Mouse (Mus musculus) cerebellum, adult 2 months (tissue): ENCODE measurements around the gene Zfp286. TPM values are rescaled to one million over a fixed set of nuclear protein-coding genes. Genes with fewer than 3 reads are reported as not detected.

Experiments
- DNase-seq, 2 experiments: peaks; one replicate each; pipeline ENCODE4 v3.0.0; 2021
- H3K27ac ChIP-seq: fragments of 200-500 bp; 2 replicates; pipeline ENCODE4 v1.5.1; 2012; ENCODE audit warnings: low read length, control low read depth, inconsistent platforms; ENCODE audit not compliant: insufficient read depth
- H3K27me3 ChIP-seq: fragments of 200-500 bp; 2 replicates; pipeline ENCODE4 v1.6.1; 2012; ENCODE audit warnings: inconsistent platforms, mild to moderate bottlenecking, low read length, moderate library complexity; ENCODE audit not compliant: control insufficient read depth, insufficient read depth
- H3K4me1 ChIP-seq: fragments of 200-500 bp; 2 replicates; pipeline ENCODE4 v1.6.1; 2011; ENCODE audit warnings: low read length; ENCODE audit not compliant: control insufficient read depth, insufficient read depth
- H3K4me3 ChIP-seq: fragments of 200-500 bp; replicated peaks from 2 replicates; pipeline ENCODE3; 2011; ENCODE audit warnings: mild to moderate bottlenecking, low read depth, low read length, control low read depth; ENCODE audit not compliant: insufficient read depth
- CTCF ChIP-seq: fragments of 200-500 bp; IDR thresholded peaks from 2 replicates; pipeline ENCODE4 v1.5.1; 2011; ENCODE audit warnings: low read depth, mild to moderate bottlenecking, control low read depth, low read length, moderate library complexity, borderline replicate concordance; ENCODE audit not compliant: insufficient read depth
- POLR2A ChIP-seq: fragments of 200-500 bp; IDR thresholded peaks from 2 replicates; pipeline ENCODE4 v1.6.1; 2011; ENCODE audit warnings: low read length, control low read depth, borderline replicate concordance; ENCODE audit not compliant: insufficient read depth
- WGBS: fragments of 180-500 bp; shearing (Covaris S2); methylation state at CpG from one replicate; pipeline ENCODE4 v1.1.7; 2018; 5-methylcytosine and 5-hydroxymethylcytosine counted together
- polyA plus RNA-seq: library from polyadenylated mRNA; depleted of rRNA; stranded (reverse); fragments of >200 nt; gene quantifications from 2 replicates; pipeline ENCODE4 v1.2.3, GENCODE M21; 2012; rRNA removed

The Zfp286 gene
- 9.8 and 10.8 TPM in 2 replicates for polyA plus RNA-seq

DNA sequence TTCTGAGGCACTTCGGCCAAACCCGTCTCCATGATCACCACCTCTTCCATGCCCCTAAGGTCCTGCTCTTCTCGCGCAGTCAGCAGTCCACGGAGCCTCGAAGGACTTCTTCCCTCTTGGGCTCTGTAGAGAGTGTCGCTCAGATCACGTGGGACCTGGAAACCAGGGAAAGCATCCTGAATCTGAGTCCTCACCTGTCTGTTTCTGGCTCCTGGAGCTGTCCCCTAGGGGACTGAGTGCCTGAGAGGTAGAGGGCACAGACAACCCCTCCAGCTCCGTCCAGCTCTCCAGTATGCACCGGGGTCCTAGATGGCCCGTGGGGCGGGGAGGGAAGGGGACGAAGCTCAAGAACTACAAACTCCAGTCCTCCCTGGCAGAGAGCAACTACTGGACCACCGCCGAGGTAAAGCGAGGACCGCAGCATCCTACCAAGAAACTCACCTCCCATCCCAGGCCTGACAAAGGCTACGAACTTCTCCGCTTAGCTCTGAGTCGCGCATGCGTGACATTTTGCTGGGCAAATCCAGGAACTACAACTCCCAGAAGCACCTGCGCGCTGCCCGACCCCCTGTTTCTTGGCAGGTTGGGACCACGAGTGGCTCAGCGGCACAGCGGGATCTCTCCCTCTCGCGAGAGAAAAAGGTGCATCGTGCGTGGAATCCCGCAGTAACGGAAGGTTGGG, at the start of gene Zfp286:
Zfp286 (minus strand) TSS at position 528 of the 682 bp plus-strand sequence.
- TF ChIP-seq POLR2A (peak; percentile 63; the same call in 1 of the 2 replicates), CTCF (no peak)
- peak; percentile 86 to 87 for DNase-seq
- Histone ChIP-seq H3K27me3 (no peaks in the 10 kb centered on the region), H3K4me1 (peaks cover 3% of the 10 kb centered on the region; the same call in 1 of the 2 replicates), H3K4me3 (peak within 1 kb of the TSS; percentile 62), H3K27ac (no peak within 1 kb of the TSS)
- WGBS, result 5% methylated on average over 34 of the region's 34 CpGs

DNA sequence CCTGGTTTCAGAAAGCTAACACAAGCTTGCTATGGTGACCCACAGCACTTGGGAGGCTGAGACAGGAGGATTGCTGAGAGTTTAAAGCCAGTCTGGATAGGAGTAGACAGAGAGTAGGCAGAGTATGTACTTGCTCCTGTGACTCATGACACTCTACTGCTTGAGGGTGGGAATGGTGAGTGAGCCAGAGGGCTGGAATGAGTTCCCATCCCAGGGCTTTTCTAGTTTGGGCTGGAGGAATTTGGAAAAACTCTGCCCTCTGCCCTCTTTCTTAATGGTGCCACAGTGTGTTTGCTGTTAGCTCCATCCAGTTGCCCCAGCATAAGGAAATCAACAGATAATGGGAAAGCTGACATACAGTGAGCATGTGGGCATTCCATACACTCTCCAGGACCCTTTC, 42.6 kb upstream of the Zfp286 start:
- Histone ChIP-seq H3K27me3 (no peaks in the 10 kb centered on the region), H3K27ac (no peak overlapping the region), H3K4me3 (no peak overlapping the region), H3K4me1 (no peaks in the 10 kb centered on the region; the same call in 1 of the 2 replicates)
- TF ChIP-seq CTCF (no peak), POLR2A (no peak)
- no peak for DNase-seq

DNA sequence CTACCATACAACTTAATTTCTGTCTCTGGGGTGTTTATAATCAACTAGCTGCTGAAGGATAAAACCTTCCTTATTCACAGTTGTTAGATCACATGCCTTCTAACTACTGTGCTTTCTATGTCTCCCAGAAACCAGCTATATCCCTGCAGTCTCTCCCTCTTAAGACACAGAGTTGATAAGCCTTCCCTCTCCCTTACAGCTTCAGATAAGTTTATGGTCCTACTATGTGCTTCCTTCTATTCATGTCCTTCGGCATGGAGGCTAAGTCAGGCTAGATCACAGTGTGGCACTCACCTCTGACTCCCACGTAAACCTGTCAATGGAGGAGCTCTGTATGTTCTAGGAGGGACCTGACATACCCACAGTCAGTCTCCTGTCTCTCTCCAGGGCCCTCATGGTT, 41.1 kb upstream of the Zfp286 start:
- H3K27ac ChIP-seq, result no peak overlapping the region
- WGBS, result 83% methylated on average over 2 of the region's 2 CpGs
- DNase-seq, result no peak
- no peaks in the 10 kb centered on the region for H3K27me3 ChIP-seq
- H3K4me1 ChIP-seq, result no peaks in the 10 kb centered on the region; the same call in 1 of the 2 replicates
- H3K4me3 ChIP-seq, result no peak overlapping the region
- TF ChIP-seq POLR2A (no peak), CTCF (no peak)

DNA sequence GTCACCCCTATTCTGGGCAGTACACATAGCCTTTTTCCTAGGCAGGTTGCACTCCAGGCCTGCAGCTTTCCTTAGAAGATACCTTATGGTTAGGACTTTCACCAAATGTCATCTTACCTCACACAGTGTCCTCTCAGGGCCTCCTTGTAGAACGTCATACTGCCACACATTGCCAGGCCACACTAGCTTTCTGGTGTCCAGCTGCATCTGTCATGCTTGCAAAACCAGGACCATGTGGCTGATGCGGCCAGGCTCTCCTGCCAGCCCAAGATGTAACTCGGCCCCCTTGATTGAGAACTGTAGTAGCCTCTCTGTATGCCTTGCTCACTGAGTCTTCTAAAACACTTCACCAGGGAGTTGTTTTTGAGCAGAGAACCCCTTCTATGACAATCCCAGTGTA, 38.6 kb upstream of the Zfp286 start:
- no peaks in the 10 kb centered on the region for H3K27me3 ChIP-seq
- no peak for DNase-seq
- no peak overlapping the region for H3K4me3 ChIP-seq
- 35% methylated on average over 3 of the region's 3 CpGs for WGBS
- H3K27ac ChIP-seq, result no peak overlapping the region
- no peak for TF ChIP-seq POLR2A
- no peak for TF ChIP-seq CTCF
- H3K4me1 ChIP-seq, result no peaks in the 10 kb centered on the region; the same call in 1 of the 2 replicates

DNA sequence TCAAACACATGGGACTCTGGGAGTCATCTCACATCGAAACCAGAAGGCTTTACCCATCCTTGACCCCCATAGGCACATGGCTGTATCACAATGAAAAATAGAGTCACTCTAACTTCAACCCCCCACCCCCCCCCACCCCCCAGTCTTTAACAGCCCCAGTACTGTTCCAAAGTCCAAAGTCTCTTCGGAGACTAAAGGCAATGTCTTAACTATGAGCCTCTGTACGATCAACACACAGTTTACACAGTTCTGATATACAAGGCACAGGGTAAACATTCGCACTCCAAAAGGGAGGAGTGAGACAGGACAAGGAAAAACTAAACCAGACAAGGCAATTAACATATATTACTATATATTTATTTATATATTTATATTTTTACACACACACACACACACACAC, 37.9 kb upstream of the Zfp286 start:
- Histone ChIP-seq H3K4me1 (no peaks in the 10 kb centered on the region; the same call in 1 of the 2 replicates), H3K4me3 (no peak overlapping the region), H3K27ac (no peak overlapping the region), H3K27me3 (no peaks in the 10 kb centered on the region)
- DNase-seq, result no peak
- TF ChIP-seq CTCF (no peak), POLR2A (no peak)
- 93% methylated on average over 4 of the region's 4 CpGs for WGBS

DNA sequence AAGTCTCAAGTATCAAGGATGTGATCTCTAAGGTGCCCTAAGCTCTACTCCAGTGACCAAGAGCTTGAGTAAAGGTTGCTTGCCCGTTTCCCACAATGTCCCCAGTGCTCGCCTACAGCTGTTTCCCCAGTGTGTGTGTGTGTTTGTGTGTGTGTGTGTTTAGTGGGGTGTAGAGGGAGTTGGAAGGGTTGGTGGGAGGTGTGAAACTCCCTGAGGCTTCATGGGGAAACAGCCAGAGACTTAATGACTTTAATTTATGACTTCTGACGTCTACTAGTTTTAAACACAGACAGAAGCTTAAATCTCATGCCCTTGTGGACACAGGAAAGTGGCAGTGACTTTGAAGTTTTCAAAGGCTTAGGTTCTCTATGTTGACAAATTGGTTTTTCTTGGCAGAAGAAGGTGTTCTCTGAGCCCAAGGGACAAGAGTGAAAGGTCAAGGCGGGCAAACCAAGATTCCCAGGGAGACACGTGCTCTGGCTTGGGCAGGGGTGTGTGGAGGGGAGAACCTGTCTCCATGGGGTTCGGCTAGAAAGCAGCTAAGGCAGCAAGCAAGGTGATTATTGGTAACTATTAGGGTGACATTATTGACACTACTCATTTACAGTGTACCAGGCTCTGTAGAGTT, 37.0 kb upstream of the Zfp286 start:
- DNase-seq, result no peak
- H3K4me1 ChIP-seq, result no peaks in the 10 kb centered on the region; the same call in 1 of the 2 replicates
- no peak overlapping the region for H3K27ac ChIP-seq
- TF ChIP-seq POLR2A, result no peak
- no peak for TF ChIP-seq CTCF
- 75% methylated on average over 6 of the region's 6 CpGs for WGBS
- H3K27me3 ChIP-seq, result no peaks in the 10 kb centered on the region
- H3K4me3 ChIP-seq, result no peak overlapping the region

DNA sequence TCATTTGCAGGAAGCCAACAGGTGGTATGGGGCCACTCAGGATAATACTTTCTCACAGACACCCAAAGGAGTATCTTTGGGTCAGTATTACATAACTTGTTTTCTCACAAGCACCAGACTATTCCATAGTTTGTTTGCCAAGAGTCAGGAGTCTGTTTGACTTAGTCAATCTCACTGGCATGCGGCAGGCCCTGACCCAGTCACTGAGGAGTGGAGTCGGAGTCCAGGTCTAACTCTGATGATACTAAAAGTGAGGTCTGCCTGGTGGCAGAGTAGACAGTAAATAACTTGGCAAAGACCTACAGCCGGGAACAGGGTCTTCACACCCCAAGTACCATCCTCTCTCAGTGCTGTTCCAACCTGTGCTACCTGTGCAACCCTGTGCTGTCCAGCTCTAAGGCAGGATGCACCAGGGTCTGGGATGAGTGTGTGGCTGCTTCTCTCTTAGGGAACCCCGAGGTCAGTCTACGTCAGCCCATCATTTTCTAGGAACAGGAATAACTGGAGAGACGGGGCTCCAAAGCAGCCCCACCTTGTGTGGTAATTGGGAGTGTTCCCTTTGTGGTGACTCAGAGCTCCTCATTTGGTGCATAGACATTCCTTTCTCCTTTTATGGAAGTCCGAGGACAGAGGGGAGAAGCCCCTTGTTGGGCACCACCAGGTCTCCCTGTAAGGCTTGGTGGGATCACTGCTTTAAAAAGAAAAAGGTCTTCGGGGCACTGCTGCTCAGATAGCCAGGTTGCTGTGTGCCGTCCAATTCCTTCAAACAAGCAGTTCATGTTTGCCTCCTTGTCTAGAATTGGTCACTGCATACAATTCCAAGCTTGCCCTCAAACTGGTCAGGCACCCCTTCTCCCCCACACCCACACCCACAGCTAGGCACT, 36.2 kb upstream of the Zfp286 start:
- 81% methylated on average over 9 of the region's 9 CpGs for WGBS
- TF ChIP-seq POLR2A (no peak), CTCF (no peak)
- Histone ChIP-seq H3K27me3 (no peaks in the 10 kb centered on the region), H3K27ac (no peak overlapping the region), H3K4me3 (no peak overlapping the region), H3K4me1 (peaks cover 4% of the 10 kb centered on the region)
- DNase-seq, result no peak

DNA sequence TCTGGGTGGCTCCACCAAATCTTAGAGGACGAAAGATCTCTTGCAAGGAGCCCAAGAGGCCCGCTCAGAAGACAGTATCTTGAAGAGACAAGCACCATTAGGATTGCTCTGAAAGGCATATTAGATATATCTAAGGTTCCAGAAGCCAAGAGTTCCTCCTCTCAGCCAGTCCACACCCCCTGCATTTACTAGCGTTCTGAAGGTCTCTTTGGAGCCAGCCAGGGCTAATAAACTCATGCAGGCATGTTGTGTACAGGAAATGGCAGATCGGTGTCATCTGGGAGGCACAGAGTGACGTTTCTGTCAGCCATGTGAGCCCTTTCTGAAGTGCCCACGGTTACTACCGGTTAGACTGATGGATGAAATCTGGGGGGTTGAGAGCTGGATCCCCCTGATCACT, 34.9 kb upstream of the Zfp286 start:
- TF ChIP-seq POLR2A (no peak), CTCF (no peak)
- H3K4me1 ChIP-seq, result peaks cover 8% of the 10 kb centered on the region
- no peak overlapping the region for H3K27ac ChIP-seq
- WGBS, result 65% methylated on average over 7 of the region's 7 CpGs
- no peak overlapping the region for H3K4me3 ChIP-seq
- DNase-seq, result no peak
- H3K27me3 ChIP-seq, result no peaks in the 10 kb centered on the region
